Mouse (Mus musculus) heart, embryonic 13.5 days (tissue): ENCODE results near the gene Tspan18. TPM values are rescaled to one million over a fixed set of nuclear protein-coding genes. Genes with fewer than 3 reads are reported as not detected.

Experiments used
- ATAC-seq: fragments of 200-750 bp; cut with Nextera tagmentation; 2 replicates; pipeline ENCODE4 v1.8.0; 2017; ENCODE audit warnings: moderate TSS enrichment; ENCODE audit not compliant: insufficient number of reproducible peaks, low FRiP score, low TSS enrichment; ENCODE audit errors: extremely low read depth
- H3K27ac ChIP-seq: fragments of 300-500 bp; sonication (generic); replicated peaks from 2 replicates; pipeline ENCODE4 v1.5.1; 2015; ENCODE audit warnings: moderate library complexity, mild to moderate bottlenecking, inconsistent platforms
- H3K27me3 ChIP-seq: fragments of 300-500 bp; sonication (generic); replicated peaks from 2 replicates; pipeline ENCODE4 v1.6.1; 2015; ENCODE audit warnings: mild to moderate bottlenecking, inconsistent platforms
- H3K36me3 ChIP-seq: fragments of 300-500 bp; sonication (generic); 2 replicates; pipeline ENCODE4 v1.6.1; 2015; ENCODE audit warnings: mild to moderate bottlenecking, inconsistent platforms
- H3K4me1 ChIP-seq: fragments of 300-500 bp; sonication (generic); 2 replicates; pipeline ENCODE4 v1.6.1; 2015; ENCODE audit warnings: inconsistent platforms
- H3K4me2 ChIP-seq: fragments of 300-500 bp; sonication (generic); 2 replicates; pipeline ENCODE4 v1.6.1; 2015; ENCODE audit warnings: inconsistent platforms, mild to moderate bottlenecking, moderate library complexity
- H3K4me3 ChIP-seq: fragments of 300-500 bp; sonication (generic); 2 replicates; pipeline ENCODE4 v1.5.1; 2015; ENCODE audit warnings: moderate library complexity, mild to moderate bottlenecking, inconsistent platforms
- H3K9ac ChIP-seq: fragments of 300-500 bp; sonication (generic); 2 replicates; pipeline ENCODE4 v1.6.1; 2015; ENCODE audit warnings: inconsistent platforms, mild to moderate bottlenecking, moderate library complexity
- H3K9me3 ChIP-seq: fragments of 300-500 bp; sonication (generic); 2 replicates; pipeline ENCODE4 v1.6.1; 2016; ENCODE audit warnings: inconsistent platforms
- WGBS: fragments of 180-500 bp; shearing (Covaris S2); methylation state at CpG from one replicate; pipeline ENCODE4 v1.1.7; 2015; ENCODE audit warnings: mixed read lengths; 5-methylcytosine and 5-hydroxymethylcytosine counted together
- polyA plus RNA-seq: library from polyadenylated mRNA; unstranded; fragments of >200 nt; fragmentation: Nextera tagmentation; extraction: Ambion mirVana; gene quantifications from 2 replicates; pipeline ENCODE4 v1.2.1, GENCODE M21; 2015

Tspan18 gene
- polyA plus RNA-seq, 1 experiment from 2014 or later, result 43.2 TPM

DNA sequence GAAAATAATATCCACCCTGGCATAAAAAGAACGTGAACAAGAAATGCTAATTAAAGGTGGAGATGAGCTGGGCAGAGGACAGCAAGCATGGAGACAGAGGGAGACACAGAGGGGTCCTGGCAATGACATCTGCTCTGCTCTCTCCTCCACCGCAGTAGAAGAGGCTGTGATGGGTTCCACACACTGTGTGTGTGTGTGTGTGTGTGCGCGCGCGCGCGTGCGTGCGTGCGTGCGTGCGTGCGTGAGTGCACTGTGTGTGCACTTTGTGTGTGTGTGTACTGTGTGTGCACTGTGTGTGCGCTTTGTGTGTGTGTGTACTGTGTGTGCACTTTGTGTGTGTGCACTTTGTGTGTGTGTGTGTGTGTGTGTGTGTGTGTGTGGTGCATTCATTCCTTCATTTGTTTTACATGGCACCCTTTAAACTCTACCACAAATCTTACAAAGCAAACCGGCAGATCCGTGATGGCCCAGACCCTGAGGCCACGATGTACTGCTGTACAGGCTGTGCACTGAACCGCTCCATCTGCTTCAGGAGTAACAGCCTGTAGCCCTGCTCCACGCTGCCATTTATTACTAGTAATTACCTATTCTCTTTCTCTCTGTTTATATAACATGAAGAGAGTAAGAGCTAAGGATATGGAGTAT is 156.5 kb downstream of the Tspan18 start:
- Histone ChIP-seq H3K4me1 (peaks cover 24% of the 10 kb centered on the region), H3K27me3 (peaks cover 77% of the 10 kb centered on the region), H3K27ac (no peak overlapping the region), H3K9me3 (no peaks in the 10 kb centered on the region), H3K9ac (no peak overlapping the region), H3K4me2 (no peak overlapping the region), H3K36me3 (no peaks in the 10 kb centered on the region), H3K4me3 (no peak overlapping the region)
- no peak for ATAC-seq
- WGBS, result 78% methylated on average over 20 of the region's 20 CpGs

DNA sequence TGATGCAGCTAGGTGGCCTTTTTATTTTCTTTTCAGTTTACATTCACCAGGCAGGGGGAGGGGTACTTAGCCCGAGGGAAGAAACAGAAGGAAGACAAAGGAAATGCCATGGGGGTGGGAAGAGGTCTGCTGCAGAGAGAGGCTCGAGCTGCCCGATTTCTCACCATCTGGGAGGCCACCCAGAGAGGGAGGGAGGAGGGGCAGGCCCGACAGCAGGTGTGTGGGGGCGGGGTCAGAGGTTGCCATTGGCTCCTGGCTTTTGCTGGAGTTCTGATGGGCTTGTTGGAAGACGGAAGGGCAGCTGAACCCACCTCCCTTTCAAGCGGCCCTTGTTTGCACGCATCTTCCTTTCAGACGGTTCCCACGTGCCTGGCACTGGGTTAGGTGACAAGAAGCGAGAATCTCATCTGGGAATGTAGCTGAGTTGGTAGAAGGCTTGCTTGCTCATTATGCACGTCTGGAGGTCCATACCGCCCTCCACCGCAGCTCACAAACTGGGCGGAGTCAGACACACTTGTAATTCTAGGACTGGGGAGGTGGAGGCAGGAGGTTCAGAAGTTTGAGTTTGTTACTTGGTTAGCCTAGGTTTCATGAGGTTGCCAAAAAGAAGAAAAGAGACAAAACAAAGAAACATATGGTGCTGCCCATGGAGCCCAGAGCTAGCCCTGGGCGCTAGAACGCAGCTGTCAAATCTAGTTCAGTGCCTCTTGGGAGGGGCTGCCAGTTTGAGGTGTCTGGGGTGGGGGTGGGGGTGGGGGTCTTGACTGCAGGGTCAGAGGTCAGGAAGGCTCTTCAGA is 157.2 kb downstream of the Tspan18 start:
- Histone ChIP-seq H3K27ac (no peak overlapping the region), H3K9me3 (no peaks in the 10 kb centered on the region), H3K36me3 (no peaks in the 10 kb centered on the region), H3K9ac (no peak overlapping the region), H3K4me3 (0 out of 2 replicates have a peak overlapping the region, but pooled peaks have one; percentile 5), H3K27me3 (peaks cover 76% of the 10 kb centered on the region), H3K4me1 (peaks cover 24% of the 10 kb centered on the region), H3K4me2 (peak overlapping the region; percentile 29)
- 8% methylated on average over 17 of the region's 17 CpGs for WGBS
- no peak for ATAC-seq

DNA sequence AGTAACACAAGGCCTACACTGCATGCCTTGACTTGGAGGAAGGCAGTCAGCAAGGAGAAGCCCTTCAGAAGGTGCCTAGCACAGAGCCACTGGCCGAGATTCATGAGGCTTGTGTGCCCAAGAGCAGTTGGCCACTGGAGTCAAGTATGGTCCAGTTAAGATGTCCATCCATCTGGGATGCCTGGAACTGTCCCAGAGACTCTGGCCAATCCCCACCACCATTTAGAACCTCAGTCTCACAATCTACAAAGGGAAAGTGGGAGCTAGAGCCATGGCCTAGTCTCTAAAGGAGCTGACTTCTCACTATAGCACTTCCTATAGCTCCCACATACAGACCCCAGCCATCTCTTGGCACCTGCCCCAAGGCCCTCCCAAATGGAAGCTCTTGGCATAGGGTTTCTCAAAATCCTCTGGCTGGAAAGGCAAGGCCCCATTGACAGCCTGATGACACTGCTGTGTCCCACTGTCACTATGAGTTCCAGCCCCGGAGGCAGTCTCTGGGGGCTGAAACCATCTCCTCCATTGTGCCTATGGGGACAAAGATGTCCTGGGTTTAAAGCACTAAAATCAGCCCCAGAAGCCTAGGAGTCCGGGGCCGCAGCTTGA is 158.0 kb downstream of the Tspan18 start:
- Histone ChIP-seq H3K4me3 (no peak overlapping the region), H3K4me2 (no peak overlapping the region), H3K9ac (no peak overlapping the region), H3K9me3 (no peaks in the 10 kb centered on the region), H3K27me3 (peaks cover 76% of the 10 kb centered on the region), H3K27ac (no peak overlapping the region), H3K4me1 (peaks cover 24% of the 10 kb centered on the region), H3K36me3 (no peaks in the 10 kb centered on the region)
- 40% methylated on average over 4 of the region's 4 CpGs for WGBS
- no peak for ATAC-seq

DNA sequence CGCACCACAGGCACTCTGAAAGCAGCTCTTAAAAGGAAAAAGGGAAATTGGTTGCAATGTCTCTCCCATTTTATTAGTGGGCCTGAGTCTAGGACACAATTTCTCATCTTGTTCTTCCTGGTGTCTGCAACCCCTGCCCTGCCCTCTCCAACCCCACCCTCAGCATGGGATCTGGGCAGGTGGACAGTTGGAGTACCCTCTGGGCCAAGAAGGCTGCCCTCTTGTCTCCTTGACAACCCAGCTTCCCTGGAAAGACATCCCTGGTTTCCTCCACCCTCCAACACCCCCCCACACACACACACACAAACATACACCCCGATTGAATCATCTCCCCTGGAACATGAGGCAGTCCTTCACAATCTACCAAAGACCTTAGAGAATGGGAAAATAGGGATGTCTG is 158.6 kb downstream of the Tspan18 start:
- peaks cover 24% of the 10 kb centered on the region for H3K4me1 ChIP-seq
- 66% methylated on average over 2 of the region's 2 CpGs for WGBS
- no peak overlapping the region for H3K4me2 ChIP-seq
- no peaks in the 10 kb centered on the region for H3K36me3 ChIP-seq
- no peak overlapping the region for H3K4me3 ChIP-seq
- H3K27ac ChIP-seq, result no peak overlapping the region
- H3K9ac ChIP-seq, result no peak overlapping the region
- no peak for ATAC-seq
- peaks cover 77% of the 10 kb centered on the region for H3K27me3 ChIP-seq
- H3K9me3 ChIP-seq, result no peaks in the 10 kb centered on the region

DNA sequence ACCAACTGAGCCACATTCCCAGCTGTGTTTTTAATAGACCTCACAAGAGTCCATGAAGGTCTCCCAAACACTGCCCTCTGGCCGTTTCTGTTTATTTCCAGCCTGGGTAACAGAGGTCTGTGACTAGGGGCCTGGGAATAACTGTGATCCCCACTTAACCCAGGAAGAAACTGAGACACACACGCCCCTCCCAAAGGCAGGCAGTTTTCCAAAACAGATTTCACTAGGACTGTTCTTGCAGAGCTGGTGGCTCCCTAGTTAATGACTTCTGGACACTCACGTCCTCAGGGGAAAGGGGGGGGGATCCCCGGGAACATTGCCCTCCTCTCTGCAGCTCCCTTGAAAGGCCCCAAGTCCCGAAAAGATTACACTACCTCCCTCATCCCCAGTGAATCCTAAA is 159.0 kb downstream of the Tspan18 start:
- ATAC-seq, result no peak
- H3K4me2 ChIP-seq, result no peak overlapping the region
- no peaks in the 10 kb centered on the region for H3K36me3 ChIP-seq
- 35% methylated on average over 5 of the region's 5 CpGs for WGBS
- H3K9me3 ChIP-seq, result no peaks in the 10 kb centered on the region
- H3K27ac ChIP-seq, result no peak overlapping the region
- H3K4me3 ChIP-seq, result no peak overlapping the region
- peaks cover 77% of the 10 kb centered on the region for H3K27me3 ChIP-seq
- no peak overlapping the region for H3K9ac ChIP-seq
- H3K4me1 ChIP-seq, result peaks cover 21% of the 10 kb centered on the region

DNA sequence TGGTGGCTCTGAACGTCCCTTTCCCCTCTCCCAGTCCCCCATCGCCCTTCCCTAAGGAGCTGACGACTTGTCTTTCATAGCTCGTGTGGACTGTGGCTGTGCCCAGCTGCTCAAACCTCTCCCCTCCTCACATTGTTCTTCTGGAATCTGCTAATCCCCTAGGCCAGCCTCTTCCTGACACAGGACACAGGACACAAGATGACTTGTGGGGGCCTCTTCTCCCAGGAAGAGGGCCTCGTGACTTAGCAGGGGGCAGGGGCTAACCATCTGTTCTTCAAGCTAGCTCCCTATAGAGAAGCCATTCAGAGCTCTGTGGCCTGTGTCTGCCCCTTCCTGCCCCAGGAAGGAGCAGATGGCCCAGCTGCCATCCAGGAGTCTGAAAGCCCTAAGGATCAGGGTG is 160.1 kb downstream of the Tspan18 start:
- Histone ChIP-seq H3K9me3 (no peaks in the 10 kb centered on the region), H3K9ac (no peak overlapping the region), H3K4me1 (peaks cover 15% of the 10 kb centered on the region), H3K4me2 (no peak overlapping the region), H3K27me3 (peaks cover 75% of the 10 kb centered on the region), H3K27ac (no peak overlapping the region), H3K4me3 (no peak overlapping the region), H3K36me3 (no peaks in the 10 kb centered on the region)
- 21% methylated on average over 5 of the region's 5 CpGs for WGBS
- ATAC-seq, result no peak

DNA sequence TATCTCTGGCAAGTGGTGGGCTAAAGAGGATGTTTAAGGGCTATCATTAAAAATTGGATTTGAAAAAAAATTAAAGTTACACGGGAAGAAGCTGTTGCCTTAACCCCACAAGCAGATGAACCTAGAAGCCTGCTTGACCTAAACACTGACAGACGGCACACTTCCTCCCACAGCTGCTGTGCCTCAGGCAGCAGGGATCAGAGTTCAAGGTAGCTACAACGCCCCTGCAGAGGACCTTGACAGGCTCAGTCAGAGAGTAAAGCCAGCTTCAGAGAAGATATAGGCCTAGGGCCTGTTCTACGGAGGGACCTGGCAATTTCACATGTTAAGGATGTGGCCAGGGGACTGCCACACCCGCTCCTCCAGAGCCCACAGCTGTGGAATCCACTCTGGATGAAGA is 161.8 kb downstream of the Tspan18 start:
- Histone ChIP-seq H3K27me3 (peaks cover 58% of the 10 kb centered on the region), H3K27ac (no peak overlapping the region), H3K36me3 (no peaks in the 10 kb centered on the region), H3K4me2 (no peak overlapping the region), H3K4me3 (no peak overlapping the region), H3K9ac (no peak overlapping the region), H3K9me3 (no peaks in the 10 kb centered on the region), H3K4me1 (peaks cover 15% of the 10 kb centered on the region)
- no peak for ATAC-seq
- 55% methylated on average over 5 of the region's 5 CpGs for WGBS

DNA sequence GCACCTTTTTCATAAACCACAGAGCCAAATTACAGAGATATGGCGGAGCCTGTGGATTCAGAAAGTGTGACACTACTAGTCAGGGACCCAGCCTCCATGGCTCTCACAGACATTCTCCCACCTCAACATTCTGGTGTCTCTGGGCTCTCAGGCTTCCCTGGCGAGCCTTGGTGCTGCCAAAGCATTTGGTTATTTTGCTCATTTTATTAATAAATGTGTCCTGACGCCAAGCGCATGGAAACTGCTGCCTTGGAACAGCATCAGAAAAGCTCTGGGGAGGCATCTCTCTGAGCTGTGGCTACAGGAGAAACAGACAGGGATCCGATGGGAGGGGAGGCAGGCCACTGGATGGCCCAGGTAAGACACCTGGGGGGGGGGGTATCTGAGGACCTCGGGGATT is 162.4 kb downstream of the Tspan18 start:
- 71% methylated on average over 6 of the region's 6 CpGs for WGBS
- no peak overlapping the region for H3K9ac ChIP-seq
- no peak overlapping the region for H3K4me2 ChIP-seq
- no peaks in the 10 kb centered on the region for H3K9me3 ChIP-seq
- no peak overlapping the region for H3K4me3 ChIP-seq
- no peak overlapping the region for H3K27ac ChIP-seq
- ATAC-seq, result no peak
- H3K27me3 ChIP-seq, result peaks cover 53% of the 10 kb centered on the region
- H3K4me1 ChIP-seq, result peaks cover 12% of the 10 kb centered on the region
- H3K36me3 ChIP-seq, result no peaks in the 10 kb centered on the region

DNA sequence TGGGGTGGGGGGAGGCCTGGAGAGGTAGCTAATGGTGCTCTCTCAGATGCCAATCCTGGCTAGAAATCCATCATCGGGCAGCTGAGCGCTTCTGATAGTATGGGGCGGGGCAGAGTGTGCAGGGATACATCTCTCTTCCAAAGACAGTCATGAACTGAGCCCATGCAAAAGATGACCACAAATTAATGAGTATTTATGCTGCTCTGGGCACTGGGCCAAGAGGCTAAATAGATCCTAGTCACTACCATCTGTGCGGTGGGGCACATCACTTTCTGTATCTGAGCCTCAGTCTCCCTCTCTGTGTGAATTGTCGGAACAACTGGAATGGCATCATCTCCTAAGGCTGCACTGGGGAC is 163.5 kb downstream of the Tspan18 start:
- ATAC-seq, result no peak
- H3K4me1 ChIP-seq, result peaks cover 10% of the 10 kb centered on the region
- no peak overlapping the region for H3K9ac ChIP-seq
- H3K9me3 ChIP-seq, result no peaks in the 10 kb centered on the region
- no peak overlapping the region for H3K4me3 ChIP-seq
- 76% methylated on average over 5 of the region's 5 CpGs for WGBS
- no peak overlapping the region for H3K4me2 ChIP-seq
- H3K27ac ChIP-seq, result no peak overlapping the region
- H3K27me3 ChIP-seq, result peaks cover 42% of the 10 kb centered on the region
- no peaks in the 10 kb centered on the region for H3K36me3 ChIP-seq

DNA sequence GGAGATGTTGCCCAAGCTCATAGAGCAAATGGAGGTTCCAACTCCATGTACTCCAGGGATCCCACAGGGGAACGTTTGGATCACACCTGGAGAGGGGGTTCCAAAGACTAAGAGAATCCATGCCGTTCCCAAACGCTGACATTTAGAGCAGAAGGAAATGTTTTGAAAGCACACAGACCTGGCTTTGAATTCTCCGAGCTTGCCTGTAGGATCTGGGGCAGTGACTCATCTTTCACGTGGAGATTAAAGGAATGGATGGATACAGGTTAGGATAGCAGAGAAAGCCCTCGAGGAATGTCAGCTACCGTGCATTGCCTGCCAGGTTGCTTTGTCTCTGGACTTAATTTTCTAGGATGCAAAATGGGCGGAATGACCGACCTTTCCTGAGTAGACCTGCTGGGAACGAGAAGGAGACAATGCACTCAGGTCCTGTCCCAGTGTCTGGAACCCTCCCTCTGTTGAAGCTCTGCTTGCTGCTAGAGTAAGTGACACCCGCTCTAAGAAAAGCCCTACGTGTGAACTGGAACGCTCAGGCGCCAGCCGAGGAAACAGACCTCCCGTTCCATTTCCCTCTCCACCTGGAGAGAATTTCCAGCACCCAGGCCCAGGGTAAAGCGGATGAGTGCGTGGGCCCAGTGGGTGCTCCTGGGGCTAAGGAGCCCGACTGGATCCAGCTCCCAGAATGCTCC is 164.0 kb downstream of the Tspan18 start:
- Histone ChIP-seq H3K4me3 (no peak overlapping the region), H3K4me2 (no peak overlapping the region), H3K27me3 (peaks cover 40% of the 10 kb centered on the region), H3K4me1 (peaks cover 10% of the 10 kb centered on the region), H3K9me3 (no peaks in the 10 kb centered on the region), H3K9ac (no peak overlapping the region), H3K27ac (no peak overlapping the region), H3K36me3 (no peaks in the 10 kb centered on the region)
- ATAC-seq, result no peak
- WGBS, result 52% methylated on average over 19 of the region's 19 CpGs

DNA sequence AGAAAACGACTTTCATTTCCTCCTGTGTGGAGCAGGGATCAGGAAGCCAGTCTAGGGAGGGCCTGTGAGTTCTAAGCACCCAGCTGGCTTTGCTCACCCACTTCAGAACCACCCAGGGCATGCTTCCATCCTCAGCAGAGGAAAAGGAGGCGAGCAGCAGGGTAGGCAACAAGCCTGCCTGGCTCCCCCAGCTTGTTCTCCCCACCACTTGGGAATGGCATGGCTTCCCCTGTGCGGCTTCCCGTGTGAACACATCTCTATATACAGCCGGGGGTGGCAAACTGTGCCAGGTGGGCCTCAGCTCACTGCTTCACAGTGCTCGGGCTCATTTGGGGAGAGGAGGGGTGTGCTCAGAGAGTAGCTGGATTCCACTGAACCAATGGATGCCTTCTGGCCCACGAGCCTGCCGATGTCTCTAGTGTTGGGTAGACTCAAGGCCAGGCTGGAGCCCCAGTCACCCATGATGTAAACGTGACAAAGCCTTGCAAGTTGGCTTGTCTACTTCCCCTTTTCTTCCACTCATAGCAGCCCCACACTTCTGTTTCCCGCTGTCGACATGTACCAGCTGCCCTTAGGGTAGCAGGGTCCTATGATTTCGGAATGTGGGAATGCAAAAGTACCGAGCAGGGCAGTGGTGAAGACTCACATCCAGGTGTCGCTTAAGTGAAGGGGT is 167.4 kb downstream of the Tspan18 start:
- Histone ChIP-seq H3K27me3 (peaks cover 24% of the 10 kb centered on the region), H3K4me2 (no peak overlapping the region), H3K27ac (no peak overlapping the region), H3K9ac (no peak overlapping the region), H3K4me3 (no peak overlapping the region), H3K36me3 (no peaks in the 10 kb centered on the region), H3K4me1 (peaks cover 25% of the 10 kb centered on the region), H3K9me3 (no peaks in the 10 kb centered on the region)
- no peak for ATAC-seq
- WGBS, result 75% methylated on average over 14 of the region's 14 CpGs
